Mouse (Mus musculus) spleen, adult 2 months (tissue): ENCODE measurements around the gene Cfap57. TPM values are rescaled to one million over a fixed set of nuclear protein-coding genes. Genes with fewer than 3 reads are reported as not detected.

Experiments used
- DNase-seq, 2 experiments: peaks; one replicate each; pipeline versions ENCODE4 v3.0.0 to v3.0.0-alpha.2; 2012 to 2021; ENCODE audit warnings: low spot score in 2 of 2, low read depth in 1 of 2
- H3K27ac ChIP-seq: fragments of 200-500 bp; 2 replicates; pipeline ENCODE4 v1.5.1; 2012; ENCODE audit warnings: low read length, inconsistent platforms; ENCODE audit not compliant: insufficient read depth
- H3K27me3 ChIP-seq: fragments of 200-500 bp; 2 replicates; pipeline ENCODE4 v1.6.1; 2012; ENCODE audit warnings: mild to moderate bottlenecking, moderate library complexity, low read length, inconsistent platforms; ENCODE audit not compliant: control insufficient read depth, insufficient read depth
- H3K36me3 ChIP-seq: fragments of 200-500 bp; 2 replicates; pipeline ENCODE4 v1.6.1; 2012; ENCODE audit warnings: mild to moderate bottlenecking, low read length, inconsistent platforms; ENCODE audit not compliant: control insufficient read depth, insufficient read depth
- H3K4me1 ChIP-seq: fragments of 200-500 bp; 2 replicates; pipeline ENCODE4 v1.6.1; 2011; ENCODE audit warnings: inconsistent platforms; ENCODE audit not compliant: control insufficient read depth, insufficient read depth, insufficient read length
- H3K4me3 ChIP-seq: fragments of 200-500 bp; 2 replicates; pipeline ENCODE4 v1.5.1; 2011; ENCODE audit warnings: mild to moderate bottlenecking, inconsistent platforms; ENCODE audit not compliant: insufficient read depth, insufficient read length; ENCODE audit errors: extremely low read depth
- CTCF ChIP-seq: fragments of 200-500 bp; IDR thresholded peaks from 2 replicates; pipeline ENCODE4 v1.5.1; 2011; ENCODE audit warnings: mild to moderate bottlenecking, inconsistent platforms; ENCODE audit not compliant: insufficient read depth, insufficient read length, insufficient replicate concordance; ENCODE audit errors: extremely low read depth
- POLR2A ChIP-seq: fragments of 200-500 bp; IDR thresholded peaks from 2 replicates; pipeline ENCODE4 v1.6.1; 2011; ENCODE audit warnings: low read depth, low read length, inconsistent platforms
- WGBS: fragments of 180-500 bp; shearing (Covaris S2); methylation state at CpG from one replicate; pipeline ENCODE4 v1.1.7; 2018; 5-methylcytosine and 5-hydroxymethylcytosine counted together
- polyA plus RNA-seq: library from polyadenylated mRNA; depleted of rRNA; stranded (reverse); fragments of >200 nt; gene quantifications from 2 replicates; pipeline ENCODE4 v1.2.3, GENCODE M21; 2012; rRNA removed

Gene Cfap57
- polyA plus RNA-seq = not detected in 2 replicates

DNA sequence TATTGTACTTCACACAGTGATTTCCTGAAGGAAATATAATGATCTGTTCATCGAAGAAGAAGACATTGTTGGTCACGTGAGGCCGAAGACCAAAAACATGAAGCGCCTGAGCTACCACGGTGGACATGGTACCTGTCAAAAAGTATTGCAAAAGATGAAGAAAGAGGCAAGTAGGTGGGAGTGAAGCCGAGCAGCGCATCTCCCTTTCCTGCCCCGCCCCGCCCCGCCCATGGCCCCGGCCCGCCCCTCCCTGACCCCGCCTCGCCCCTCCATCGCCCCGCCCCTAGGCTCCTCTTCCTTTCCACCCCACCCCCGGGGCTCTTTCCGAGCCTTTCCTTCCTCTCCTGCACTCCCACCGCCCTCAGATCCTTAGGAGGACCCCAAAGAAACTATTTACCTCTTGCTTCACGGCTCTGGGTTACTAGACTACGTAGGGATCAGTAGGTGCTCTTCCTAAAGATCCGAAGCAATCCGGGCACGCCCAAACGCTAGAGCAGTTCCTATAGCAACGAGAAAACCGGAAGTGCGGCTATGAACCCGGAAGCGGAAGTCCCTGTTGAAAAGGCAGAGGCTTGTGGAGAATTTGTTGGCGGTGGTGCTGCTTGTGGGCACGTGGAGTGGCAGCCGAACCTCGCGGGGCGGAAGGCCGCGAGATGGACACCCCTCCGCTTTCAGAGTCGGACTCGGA lies at the start of gene Cfap57, which contains the start of gene Ebna1bp2:
Cfap57 (minus strand) TSS at position 499 of the 688 bp plus-strand sequence.
Ebna1bp2 (plus strand) TSS at position 521 of the 688 bp plus-strand sequence.
- H3K36me3 ChIP-seq = peaks cover 17% of the 10 kb centered on the region
- TF ChIP-seq CTCF = no peak
- peak; percentile 34 for TF ChIP-seq POLR2A
- no peaks in the 10 kb centered on the region for H3K27me3 ChIP-seq
- peak within 1 kb of the TSS; percentile 86 for H3K4me3 ChIP-seq
- DNase-seq = peak; percentile 85 to 93
- peaks cover 3% of the 10 kb centered on the region; the same call in 1 of the 2 replicates for H3K4me1 ChIP-seq
- peak within 1 kb of the TSS; percentile 59 for H3K27ac ChIP-seq
- under 1% methylated on average over 41 of the region's 41 CpGs for WGBS

DNA sequence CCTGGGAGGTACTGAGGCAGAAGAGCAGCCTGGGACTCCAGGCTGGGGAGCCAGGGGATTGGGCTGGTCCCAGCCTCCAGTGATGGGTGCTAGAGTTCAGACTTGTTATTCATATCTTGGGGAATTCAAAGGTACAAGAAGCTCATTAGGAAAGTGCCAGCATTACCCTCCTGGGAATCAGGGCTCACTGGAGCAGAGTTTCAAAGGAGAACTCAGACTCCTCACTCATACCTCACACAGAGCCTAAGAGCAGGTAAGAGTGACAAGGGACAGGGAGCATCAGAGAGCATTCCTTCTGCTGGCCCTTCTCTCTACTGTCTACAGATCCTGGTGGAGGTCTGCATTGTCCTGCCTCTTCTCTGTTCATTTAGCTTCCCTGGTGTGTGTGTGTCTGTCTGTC lies 38.1 kb upstream of the Cfap57 start, which contains the start of gene Olfr62:
Olfr62 (plus strand) TSS at position 301 of the 400 bp plus-strand sequence.
- H3K27me3 ChIP-seq = no peaks in the 10 kb centered on the region
- no peaks in the 10 kb centered on the region for H3K36me3 ChIP-seq
- TF ChIP-seq POLR2A (no peak), CTCF (no peak)
- no peak for DNase-seq
- no peaks in the 10 kb centered on the region for H3K4me1 ChIP-seq
- no peak within 1 kb of the TSS for H3K27ac ChIP-seq
- H3K4me3 ChIP-seq = no peak within 1 kb of the TSS

DNA sequence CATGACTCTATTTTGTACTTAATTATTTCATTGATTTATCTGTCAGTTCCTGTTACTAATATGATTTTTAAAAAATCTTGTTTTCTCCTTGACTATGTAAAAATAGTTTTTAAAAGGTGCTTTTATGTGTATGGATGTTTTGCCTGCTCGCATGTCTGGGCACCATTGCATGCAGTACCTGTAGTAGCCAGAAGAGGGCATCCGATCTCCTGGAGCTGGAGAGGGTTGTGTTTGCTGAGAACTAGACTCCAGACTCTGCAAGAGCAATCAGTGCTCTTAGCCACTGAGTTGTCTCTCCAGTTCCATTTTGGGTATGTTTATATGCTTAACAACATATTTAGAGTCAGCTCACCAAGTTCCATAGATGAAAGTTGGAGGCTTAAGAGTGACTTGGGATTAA lies 24.7 kb upstream of the Cfap57 start:
- Histone ChIP-seq H3K4me3 (no peak overlapping the region), H3K4me1 (no peaks in the 10 kb centered on the region), H3K27ac (no peak overlapping the region), H3K36me3 (no peaks in the 10 kb centered on the region), H3K27me3 (no peaks in the 10 kb centered on the region)
- DNase-seq = peak in 1 of 2 experiments; percentile 52
- 3% methylated on average over 2 of the region's 2 CpGs for WGBS
- TF ChIP-seq CTCF (peak; percentile 51; the same call in 1 of the 2 replicates), POLR2A (no peak)

DNA sequence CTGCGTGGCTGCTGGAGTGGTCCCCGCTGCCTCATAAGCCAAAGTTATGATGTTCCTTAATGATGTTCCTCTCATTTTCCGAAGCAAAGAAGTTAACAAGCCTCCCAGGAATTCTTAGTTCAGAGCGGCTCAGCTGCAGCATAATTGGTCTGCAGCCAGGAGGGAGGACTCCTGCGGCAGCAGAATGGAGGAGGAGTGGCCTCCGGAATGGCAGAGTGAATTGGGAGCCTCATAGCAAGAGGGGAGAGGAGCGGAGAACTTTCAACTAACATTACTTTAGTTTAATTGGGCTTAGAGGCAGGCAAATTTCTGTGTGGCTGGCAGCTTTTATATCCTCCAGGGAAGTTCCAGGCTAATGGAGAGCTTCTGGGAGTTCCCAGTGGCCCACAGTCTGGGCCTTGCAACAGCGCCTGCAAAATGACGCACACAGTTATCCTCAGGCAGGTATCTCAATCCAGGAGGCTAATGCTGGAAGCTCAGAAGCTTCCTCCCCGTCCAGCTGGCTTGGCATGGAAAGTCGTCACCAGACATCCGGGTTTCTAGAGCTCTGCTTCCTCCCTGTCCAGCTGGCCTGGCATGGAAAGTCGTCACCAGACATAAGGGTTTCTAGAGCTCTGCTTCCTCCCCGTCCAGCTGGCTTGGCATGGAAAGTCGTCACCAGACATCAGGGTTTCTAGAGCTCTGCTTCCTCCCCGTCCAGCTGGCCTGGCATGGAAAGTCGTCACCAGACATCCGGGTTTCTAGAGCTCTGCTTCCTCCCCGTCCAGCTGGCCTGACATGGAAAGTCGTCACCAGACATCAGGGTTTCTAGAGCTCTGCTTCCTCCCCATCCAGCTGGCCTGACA lies 22.0 kb upstream of the Cfap57 start:
- H3K4me3 ChIP-seq = no peak overlapping the region
- no peaks in the 10 kb centered on the region for H3K27me3 ChIP-seq
- H3K27ac ChIP-seq = no peak overlapping the region
- 47% methylated on average over 20 of the region's 20 CpGs for WGBS
- H3K4me1 ChIP-seq = no peaks in the 10 kb centered on the region
- DNase-seq = no peak
- no peaks in the 10 kb centered on the region for H3K36me3 ChIP-seq
- no peak for TF ChIP-seq POLR2A
- TF ChIP-seq CTCF = no peak

DNA sequence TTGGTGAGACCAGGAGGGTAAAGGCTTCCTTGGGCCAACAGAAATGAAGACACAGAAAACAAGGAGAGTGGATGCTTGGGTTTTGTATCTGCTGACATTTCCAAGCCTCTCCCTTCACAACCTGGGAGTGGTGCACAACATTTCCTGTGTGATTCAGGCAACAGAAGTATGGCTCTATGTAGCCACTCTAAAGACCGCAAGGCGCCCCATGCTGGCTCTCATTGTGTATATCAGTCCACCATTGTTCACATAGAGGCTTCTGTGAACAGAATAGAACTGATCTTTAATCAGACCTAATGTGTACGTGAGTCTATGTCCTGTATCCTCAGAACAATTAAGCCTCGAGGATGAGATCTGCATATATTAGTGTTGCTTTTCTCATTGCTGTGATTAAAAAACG lies 9.7 kb upstream of the Cfap57 start:
- Histone ChIP-seq H3K36me3 (peaks cover 21% of the 10 kb centered on the region), H3K4me3 (no peak overlapping the region), H3K27ac (no peak overlapping the region), H3K27me3 (no peaks in the 10 kb centered on the region), H3K4me1 (no peaks in the 10 kb centered on the region)
- no peak for DNase-seq
- no peak for TF ChIP-seq CTCF
- no peak for TF ChIP-seq POLR2A
- WGBS = 91% methylated on average over 5 of the region's 5 CpGs

DNA sequence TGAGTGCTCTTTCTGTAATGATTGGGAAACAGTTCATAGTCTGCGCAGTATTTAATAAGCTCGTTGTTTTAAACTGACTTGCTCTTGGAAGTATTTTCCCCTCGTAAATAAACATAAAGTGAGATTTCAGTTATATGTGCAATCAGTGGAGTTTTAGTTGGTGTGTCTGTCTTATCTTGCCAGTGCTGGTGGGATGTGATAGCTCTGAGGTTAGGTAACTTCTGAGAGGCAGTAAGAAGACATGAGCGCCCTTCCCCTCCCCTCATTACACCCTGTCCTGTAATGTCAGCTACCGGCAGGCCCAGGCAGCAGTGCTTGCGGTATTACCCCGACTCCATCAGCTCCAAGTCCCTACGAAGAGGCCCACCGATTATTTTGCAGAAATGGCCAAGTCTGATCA lies 1.2 kb upstream of the Cfap57 start:
- H3K27me3 ChIP-seq = no peaks in the 10 kb centered on the region
- 82% methylated on average over 9 of the region's 9 CpGs for WGBS
- TF ChIP-seq POLR2A = no peak
- no peak for TF ChIP-seq CTCF
- H3K36me3 ChIP-seq = peaks cover 26% of the 10 kb centered on the region
- peaks cover 3% of the 10 kb centered on the region; the same call in 1 of the 2 replicates for H3K4me1 ChIP-seq
- H3K4me3 ChIP-seq = no peak overlapping the region
- DNase-seq = no peak
- H3K27ac ChIP-seq = no peak overlapping the region
